Mouse (Mus musculus) adrenal gland, adult 8-10 months (tissue): ENCODE measurements around the gene Wars. TPM values are rescaled to one million over a fixed set of nuclear protein-coding genes. Genes with fewer than 3 reads are reported as not detected.
"Not testable (repeated sequence)": the region's sequence is repeated elsewhere in the genome, so short reads cannot be mapped to it uniquely, and the experiment has no call there.

Source experiments
- DNase-seq: peaks from one replicate; pipeline ENCODE4 v3.0.0; 2022
- total RNA-seq, 4 experiments: library from RNA; stranded (reverse); gene quantifications; 2 replicates each; pipeline ENCODE4 v1.2.4; 2022

The Wars gene
- total RNA-seq, 4 experiments from 2014 or later, result 63.1 to 70.0 (median 66.8) TPM

DNA sequence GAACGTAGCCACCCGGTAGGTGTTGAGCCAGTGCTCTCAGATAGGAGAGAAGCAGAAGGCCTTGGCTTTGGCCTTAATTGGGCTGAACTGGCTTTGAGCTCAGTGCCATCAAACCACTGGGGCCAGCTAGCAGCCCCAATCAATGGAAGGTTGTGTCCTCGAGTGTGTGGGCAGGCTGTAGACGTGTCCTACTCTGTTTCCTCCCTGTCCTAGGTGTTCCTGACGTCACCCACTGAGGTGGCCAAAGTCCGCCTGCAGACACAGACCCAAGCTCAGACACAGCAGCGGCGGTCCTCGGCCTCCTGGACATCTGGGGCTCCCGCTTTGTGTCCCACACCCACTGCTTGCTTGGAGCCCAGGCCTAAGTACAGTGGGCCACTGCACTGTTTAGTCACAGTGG is 38.9 kb downstream of the Wars start:
- no peak for DNase-seq

DNA sequence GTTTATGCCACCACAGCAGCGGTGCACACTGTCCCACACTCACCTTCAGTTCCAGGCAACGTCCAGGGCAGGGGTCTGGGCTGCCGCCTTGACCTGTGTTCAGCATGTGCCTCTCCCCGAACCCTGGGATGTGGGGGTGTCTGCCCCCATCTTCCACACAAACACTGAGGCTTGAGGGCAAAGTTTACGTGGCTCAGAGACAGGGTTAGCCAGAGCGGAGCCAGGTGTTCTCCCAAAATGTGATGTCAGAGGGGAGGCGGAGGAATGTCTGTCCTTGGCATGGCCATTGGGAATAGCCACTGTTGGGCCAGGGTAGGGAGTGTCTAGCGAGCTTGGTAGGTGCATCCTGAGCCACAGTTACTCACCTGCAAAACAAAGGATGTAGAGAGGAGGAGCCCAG is 41.2 kb downstream of the Wars start:
- no peak for DNase-seq

DNA sequence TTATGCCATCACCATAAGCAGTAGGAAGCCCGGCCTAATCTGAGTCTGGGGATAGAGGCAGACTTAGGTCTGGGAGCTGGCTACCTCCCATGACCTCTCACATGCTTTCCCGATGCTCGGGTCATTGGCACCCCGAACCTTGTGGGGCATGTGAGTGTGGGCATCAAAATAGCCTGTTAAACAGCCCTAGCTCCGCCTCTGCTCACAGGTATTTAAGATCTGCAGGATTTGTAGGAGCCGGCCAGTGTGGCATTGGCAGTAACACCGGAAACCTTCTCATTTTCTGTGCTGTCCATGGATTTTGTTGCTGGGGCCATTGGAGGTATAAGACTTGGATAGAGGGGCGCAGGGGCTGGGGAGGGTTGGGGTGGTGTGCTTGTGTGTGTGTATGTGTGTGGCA is 43.1 kb downstream of the Wars start:
- DNase-seq, result no peak

DNA sequence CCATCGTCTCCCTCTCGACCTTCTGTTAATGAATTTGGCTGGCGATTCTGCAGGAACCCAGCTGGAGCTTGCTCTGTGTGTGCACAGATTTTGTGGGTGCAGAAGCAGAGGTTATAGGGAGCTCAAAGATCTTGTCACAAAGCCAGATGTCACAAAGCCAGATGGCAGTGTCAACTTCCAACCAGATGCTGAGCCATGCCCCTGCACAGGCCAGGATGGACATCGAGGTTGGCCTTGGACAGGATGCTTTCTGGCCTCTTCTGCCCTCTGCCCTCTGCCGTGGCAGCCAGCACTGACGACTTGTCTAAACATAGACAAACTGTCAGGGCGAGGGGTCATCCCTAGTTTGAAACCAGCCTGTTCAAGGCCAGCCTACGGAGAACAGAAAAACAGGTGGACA is 43.8 kb downstream of the Wars start:
- no peak for DNase-seq

DNA sequence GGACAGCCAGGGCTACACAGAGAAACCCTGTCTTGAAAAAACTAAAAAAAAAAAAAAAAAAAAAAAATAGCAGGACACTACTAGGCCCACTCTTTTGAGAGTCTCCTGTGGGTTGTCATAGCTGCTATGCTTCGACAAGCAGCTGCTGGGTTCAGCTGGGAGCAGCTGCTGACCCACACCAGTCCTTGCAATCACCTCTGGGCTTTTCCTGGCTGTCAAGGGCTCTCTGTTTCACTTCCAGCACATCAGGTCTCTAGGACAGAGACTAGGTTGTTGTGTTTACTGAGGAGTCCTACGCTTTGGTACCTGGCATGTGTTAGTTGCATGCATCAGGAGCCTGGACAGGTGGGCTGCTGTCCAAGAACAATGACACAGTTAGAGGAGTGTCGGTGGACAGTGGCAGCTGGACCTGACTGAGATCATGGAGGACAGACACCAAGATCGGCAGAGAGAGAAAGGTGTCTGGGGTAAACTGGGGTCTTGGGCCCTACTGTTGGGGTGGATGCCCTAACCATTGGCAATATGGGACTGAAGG is 44.4 kb downstream of the Wars start:
- no peak for DNase-seq

DNA sequence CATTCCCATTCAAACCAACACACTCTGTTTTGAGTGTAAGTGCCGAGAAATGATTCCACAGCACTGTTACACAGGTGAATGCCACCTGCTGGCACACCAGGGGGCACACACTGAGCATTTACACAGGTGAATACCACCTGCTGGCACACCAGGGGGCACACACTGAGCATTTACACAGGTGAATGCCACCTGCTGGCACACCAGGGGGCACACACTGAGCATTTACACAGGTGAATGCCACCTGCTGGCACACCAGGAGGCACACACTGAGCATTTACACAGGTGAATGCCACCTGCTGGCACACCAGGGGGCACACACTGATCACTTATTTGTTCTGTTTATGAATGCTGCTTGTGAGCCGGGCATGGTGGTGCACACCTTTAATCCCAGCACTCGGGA is 45.9 kb downstream of the Wars start:
- DNase-seq, result not testable (repeated sequence)

DNA sequence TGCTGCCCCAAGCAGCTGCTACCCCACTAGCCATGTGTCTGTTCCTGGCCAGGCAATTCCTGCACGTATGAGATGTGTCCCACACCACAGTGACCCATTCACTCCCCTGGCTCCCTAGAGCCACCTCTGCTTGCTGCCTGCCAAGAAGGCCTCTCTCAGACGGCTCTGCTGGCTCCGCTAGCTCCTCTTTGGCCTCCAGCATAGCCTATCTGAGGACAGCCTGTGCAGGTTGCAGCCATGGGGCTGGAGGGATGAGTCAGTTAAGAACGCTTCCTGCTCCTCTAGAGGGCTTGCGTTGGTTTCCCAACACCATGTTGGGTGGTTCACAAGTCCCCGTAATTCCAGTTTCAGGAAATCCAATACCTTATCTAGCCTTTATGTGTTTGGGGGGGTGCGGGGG is 51.3 kb downstream of the Wars start:
- DNase-seq, result no peak

DNA sequence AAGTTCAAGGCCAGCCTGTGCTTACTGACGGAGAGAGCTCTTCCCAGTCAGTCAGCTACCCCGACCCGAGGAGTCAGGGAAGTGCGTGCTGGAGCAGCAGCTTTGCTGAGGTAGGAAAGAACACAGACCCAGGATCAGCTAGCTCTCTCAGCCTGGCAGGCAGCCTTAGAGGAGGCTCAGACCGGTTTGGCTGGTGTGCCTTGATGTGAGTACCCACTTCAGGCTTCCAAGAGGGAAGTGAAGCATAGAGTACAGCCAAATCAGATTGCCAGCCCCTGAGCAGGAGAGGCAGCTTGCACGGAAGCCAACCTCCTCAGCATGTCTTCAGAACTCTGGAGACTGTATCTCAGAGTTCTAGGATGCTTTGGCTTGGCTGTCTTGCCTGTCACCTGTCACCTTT is 52.8 kb downstream of the Wars start:
- DNase-seq, result no peak

DNA sequence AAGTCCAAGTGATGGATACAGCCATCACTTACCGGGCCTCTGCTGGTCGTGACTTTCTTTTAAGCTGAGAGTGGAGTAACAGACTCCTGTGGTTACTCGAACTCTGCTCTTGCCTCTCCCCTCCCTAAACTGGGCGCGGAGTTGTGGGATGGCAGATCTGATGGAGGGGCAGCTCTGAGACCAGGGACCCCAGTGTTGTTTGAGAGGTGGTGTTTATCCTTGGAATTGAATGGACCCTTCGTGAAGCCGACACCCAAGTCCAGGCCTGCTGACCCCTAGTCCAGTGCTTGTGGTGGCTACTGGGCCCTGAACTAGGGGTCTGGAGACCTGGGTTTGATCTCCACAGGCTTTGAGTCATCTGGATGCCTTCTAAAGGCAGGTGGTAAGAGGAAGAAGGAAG is 57.3 kb downstream of the Wars start:
- DNase-seq, result no peak

DNA sequence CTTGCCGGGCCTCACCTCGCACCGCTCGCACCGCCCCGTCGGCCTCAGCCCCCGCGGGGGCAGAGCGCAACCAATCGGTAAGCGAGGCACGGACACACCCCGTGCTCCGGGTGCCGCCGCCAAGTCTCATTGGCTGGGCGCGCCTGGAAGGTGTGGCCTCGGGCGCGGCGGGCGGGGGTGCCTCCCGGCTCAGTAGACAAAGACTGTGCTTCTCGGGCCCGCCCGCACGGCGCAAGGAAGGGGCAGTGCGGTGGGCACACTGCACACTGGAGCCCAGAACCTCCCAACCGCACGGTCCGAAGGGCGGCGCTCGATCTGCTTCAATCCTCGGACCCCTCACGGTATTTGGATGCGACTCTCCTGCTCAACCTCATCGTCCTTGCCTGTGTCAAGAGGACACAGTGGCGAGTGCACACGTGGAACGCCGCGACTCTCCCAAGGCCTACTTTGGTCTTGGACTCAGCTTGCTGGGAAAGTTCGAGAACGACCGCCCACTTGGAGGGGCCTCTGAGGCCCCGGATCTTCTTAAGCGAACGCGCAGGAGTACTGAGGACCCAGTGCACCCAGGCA is 58.0 kb downstream of the Wars start, which contains the start of the genes Slc25a29 and Slc25a47:
TSS of gene Slc25a29 (minus strand) at position 44 of the 570 bp plus-strand sequence.
TSS of gene Slc25a47 (plus strand) at position 207 of the 570 bp plus-strand sequence.
- peak; percentile 95 for DNase-seq

DNA sequence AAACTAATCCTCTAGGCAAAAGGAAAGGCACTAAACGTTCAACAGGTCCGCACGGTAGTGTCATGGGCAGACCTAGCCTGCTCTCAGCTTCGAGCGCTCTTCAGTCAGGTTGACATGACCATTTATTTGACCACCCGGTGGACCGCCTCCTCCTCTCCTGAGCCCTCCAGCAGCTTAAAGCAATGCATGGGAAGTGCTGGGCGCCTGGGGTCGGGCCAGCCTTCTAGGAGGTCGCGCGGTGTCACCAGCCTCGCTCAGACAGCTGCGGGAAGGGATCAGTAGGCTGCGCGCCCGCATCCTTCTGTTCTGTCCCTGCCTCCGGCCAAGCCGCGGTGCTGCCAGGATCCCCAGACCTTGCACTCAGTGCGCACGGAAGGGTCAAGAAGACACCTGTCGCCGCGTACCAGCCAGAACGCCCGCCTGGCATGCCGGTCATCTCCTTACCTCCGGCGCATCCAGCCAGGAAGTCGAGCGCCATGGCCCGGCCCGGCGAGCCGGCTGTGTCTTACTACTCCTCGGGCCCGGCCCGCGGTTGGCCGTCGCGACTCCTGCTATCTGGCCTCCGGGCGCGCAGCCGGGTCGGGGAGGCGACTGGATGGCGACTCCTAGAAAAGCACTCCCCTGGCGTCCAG is 58.6 kb downstream of the Wars start:
- no peak for DNase-seq

DNA sequence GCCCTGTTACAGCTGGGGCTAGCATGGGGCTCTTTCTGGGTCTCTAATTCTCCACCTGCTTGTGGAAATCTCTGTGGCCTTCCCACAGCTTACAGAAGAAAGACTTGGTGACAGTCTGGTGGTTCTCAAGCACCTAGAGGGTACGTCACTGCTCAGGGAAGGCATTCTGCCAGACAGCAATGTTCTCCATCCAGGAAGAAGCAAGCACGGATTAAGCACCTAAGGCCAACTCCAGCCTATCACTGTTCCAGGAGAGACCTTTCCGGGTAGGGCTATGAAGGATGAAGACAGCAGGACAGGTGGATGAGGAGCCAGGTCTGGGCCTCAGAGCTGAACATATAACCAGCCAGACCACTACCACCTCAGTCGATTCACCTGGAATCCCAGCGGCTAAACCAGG is 59.2 kb downstream of the Wars start:
- no peak for DNase-seq

DNA sequence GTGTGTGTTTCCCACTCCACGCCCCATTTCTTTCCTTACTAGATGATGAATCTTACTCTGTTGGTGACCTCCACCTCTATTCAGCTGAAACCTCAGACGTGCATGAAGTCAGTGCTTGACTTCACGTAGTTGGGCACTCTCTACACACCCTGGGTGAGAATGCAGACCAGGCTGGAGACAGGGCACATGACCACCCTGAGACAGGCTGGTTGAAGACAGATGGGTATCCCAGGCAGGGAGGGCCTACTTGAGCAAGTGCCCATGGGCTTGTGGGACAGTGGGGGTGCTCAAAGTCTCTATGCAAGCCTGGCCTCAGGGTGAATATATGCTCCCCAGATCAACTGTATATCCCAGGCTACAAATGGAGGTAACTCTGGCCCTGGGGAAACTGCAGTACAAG is 59.6 kb downstream of the Wars start:
- DNase-seq, result no peak

DNA sequence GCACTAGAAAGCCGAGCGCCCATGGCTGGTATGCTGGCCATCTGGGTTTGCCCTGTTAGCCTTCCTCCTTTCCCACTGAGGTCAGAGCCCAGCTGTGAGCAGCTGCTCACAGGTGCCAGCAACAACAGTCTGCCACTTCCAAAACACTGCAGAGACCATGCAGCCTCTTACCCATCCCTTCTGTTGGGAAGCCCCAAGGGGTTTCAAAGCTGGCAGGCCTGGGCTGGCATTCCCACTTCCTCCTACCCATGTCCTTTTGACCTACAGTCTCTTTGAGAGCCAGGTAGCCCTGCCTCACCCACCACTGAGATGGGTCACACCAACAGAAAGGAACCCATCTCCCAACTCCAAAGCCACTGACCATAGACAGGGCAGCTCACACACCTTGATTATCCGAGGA is 60.6 kb downstream of the Wars start:
- DNase-seq, result no peak

DNA sequence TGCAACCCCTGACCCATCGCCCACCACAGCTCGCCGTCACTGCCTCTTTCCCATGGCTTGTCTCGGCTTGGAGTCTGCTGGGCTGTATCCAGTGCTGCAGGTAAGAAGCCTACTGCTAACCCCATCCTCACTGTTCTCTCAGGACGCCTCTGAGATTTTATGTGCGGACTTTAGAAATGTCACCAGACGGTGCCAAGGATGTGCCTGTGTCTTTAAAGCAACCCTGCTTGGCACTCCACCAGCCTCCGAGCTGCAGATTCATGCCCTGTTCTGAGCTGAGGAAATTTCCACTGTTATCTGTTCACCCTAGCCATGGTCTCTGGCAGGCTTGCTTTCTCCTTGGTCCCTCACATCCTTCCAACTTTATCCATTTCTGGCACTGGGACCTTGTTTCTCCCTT is 61.1 kb downstream of the Wars start:
- DNase-seq, result peak; percentile 79

DNA sequence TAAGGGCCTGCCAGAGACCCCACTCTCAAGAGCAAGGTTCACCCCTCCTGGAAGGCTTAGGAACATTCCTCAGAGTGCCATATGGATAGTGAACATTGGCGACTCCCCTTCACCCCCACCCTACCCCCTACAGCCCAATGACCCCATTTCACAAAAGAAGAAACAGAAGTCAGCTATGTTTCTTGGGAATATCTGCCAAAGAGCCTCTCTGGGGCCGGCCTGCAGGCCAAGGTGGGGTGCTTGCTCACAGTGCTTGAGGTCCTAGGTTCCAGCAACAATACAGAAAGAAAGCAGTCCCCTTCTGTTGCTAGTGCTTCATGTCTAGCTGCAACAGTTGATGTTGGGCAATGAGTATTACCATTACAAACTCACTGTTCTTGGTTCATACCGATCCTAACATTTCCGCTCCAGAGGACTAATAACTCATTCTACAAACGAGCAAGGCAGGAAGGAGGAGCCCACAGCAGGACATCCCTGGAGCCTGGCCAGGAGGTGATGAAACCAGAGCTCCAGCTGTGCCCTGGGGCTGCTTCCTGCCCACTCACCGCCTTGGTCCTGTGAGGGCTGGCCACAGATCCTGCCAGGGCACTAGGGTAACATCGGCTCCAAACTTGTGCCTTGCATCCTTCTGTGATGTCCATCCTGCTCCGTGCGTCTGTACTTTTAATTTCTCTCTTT is 61.9 kb downstream of the Wars start:
- peak; percentile 95 for DNase-seq

DNA sequence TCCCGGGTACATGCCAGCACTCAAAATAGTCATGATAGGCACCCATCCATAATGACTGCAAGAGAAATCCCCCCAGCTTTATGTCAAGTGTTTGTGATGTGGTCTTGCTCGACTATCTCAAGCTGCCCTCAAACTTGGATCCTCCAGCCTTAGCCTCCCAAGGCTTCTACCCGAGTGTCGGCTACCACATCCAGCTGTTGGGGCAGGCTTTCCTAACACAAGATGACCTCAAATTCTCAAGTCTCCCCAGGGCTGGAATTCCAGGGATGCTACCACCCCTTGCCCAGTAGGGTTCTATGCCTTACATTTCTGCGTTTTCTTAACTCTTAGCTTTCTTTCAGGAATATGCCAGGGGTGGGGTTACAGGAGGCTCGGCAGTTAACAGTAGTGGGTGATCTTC is 63.6 kb downstream of the Wars start:
- DNase-seq, result no peak

DNA sequence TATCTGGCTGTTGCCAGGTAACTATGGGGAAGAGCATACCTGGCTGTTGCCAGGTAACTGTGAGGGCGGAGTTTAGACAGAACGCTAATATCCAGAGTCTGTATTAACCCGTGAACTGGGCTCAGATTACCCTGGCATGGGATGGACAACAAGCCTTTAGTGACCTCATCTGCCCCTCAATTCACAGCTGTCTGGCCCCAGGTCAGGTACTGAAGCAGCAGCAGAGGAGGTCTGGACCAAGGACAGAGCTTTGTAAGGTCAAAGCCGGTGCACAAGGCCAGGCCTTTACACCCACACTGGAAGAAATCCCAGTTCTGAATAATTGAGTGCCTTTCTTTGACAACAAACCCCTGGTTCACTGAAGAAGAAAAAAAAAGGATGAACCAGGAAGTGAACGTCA is 64.3 kb downstream of the Wars start:
- DNase-seq, result peak; percentile 69

DNA sequence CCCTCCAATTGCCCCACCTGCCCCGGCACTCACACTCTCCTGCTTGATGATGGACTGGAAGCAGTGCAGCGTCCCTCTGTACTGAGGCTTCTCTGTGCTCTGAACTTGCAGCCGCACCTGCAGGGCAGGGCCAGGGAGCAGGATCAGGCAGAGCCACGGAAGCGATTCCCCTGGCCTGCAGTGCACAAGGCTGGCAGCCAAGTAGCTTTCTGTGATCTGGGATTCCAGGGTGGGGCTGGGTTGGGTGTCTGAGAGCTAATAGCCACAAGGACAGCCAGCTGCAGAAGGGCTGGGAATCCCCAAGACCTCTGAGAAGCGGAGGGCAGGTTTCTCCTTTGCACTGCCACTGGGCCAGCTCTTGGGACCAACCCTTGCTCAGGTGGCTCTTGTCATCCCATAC is 66.3 kb downstream of the Wars start:
- no peak for DNase-seq

DNA sequence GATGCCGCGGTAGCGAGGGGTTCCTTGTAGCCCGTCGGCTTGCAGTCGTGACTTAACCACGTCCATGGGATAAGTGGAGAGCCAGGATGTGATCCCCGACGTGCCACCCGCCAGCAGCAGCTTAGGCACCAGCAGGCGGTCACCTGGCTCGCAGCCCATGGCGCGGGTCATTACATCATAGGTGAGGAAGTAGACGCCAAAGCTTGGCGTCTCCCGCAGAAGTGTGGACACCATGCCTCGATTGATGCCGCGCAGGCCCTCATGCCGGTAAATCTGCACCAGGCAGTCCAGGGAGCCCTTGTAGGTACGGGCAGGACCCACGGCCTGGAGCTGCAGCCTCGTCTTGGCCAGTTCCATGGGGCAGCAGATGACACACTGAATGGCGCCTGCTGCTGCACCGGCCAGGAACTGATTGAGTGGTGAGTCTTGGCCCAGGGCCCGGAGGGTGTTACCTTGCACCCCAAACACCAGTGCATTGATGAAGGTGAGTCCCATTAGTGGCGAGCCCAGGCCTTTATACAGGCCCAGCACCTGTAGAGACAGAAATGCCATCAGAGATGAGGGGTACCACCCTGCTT is 66.9 kb downstream of the Wars start:
- DNase-seq, result no peak

DNA sequence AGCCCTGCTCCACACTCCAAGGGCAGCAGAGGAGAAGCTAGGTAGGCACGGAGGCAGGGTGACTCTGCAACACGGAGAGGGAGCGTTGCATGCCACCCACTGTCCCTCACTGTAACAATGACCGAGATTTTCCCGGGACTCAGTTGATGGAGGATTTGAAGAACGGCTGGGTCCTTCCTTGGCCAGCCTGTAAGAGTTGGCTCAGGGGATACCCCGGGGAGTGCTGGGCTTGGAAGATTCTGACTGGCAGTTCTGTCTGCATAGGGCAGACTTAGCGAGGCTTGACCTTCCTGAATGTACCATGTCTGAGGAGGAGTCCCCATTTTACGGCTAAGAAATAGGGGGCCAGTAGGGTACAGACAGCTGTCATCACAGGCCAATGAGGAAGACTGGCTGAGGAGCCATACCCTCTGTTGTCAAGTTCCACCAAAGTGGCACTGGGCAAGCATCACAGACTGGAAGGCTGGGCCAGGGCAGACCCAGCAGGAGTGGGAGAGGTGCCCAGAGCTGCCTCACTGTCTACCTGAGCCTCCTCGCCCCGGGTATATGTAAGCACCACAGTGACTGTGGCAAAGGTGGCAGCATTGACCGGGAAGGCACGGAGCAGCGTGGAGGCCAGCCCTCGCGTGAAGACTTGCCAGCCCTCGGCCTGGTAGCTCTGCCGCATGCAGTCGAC is 67.6 kb downstream of the Wars start:
- DNase-seq, result no peak

DNA sequence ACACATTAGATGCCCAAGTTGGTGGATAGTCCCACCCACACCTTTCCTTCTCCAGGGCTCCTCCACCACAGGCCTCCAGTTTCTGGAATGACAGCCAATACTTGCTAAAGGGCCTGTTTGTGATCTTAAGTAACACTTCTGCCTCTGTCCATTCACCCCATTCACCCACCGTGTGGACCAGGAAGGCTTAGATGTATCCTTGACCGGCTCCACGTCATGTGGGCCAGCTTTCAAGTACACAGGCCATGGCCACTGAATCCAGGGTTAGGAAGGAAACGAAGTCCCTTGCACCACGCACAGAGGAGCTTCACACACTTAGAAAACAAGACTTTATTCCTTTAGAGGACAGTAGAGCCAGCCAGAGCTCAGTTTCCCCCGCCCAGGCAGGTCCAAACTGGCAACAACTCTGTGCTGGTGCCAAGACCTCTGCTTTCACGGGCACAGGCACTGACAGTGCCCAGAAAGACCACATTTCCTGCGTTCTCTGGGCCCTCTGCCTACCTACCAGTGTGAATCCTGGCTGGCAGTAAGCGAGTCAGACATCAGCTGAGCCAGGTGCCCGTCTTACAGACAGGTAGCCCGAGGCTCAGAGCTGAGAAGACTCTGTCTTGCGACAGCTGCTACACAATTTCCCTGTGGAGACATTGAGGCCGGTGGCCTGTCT is 68.3 kb downstream of the Wars start:
- no peak for DNase-seq
